Mouse (Mus musculus) forebrain, embryonic 15.5 days (tissue): ENCODE measurements around the gene Ddx43. TPM values are rescaled to one million over a fixed set of nuclear protein-coding genes. Genes with fewer than 3 reads are reported as not detected.
"Not testable (repeated sequence)": the region's sequence is repeated elsewhere in the genome, so short reads cannot be mapped to it uniquely, and the experiment has no call there.

Source experiments
- ATAC-seq: fragments of 200-750 bp; cut with Nextera tagmentation; replicated peaks from 2 replicates; pipeline ENCODE4 v1.8.0; 2017; ENCODE audit warnings: mild to moderate bottlenecking, moderate TSS enrichment, moderate library complexity
- H3K27ac ChIP-seq: fragments of 300-500 bp; sonication (generic); replicated peaks from 2 replicates; pipeline ENCODE4 v1.5.1; 2015; ENCODE audit warnings: mild to moderate bottlenecking, inconsistent platforms
- H3K27me3 ChIP-seq: fragments of 300-500 bp; sonication (generic); 2 replicates; pipeline ENCODE4 v1.6.1; 2015; ENCODE audit warnings: inconsistent platforms
- H3K36me3 ChIP-seq: fragments of 300-500 bp; sonication (generic); 2 replicates; pipeline ENCODE4 v1.6.1; 2015; ENCODE audit warnings: mild to moderate bottlenecking, inconsistent platforms
- H3K4me1 ChIP-seq: fragments of 300-500 bp; sonication (generic); 2 replicates; pipeline ENCODE4 v1.6.1; 2015; ENCODE audit warnings: inconsistent platforms
- H3K4me2 ChIP-seq: fragments of 300-500 bp; sonication (generic); replicated peaks from 2 replicates; pipeline ENCODE4 v1.6.1; 2015; ENCODE audit warnings: mild to moderate bottlenecking, inconsistent platforms
- H3K4me3 ChIP-seq: fragments of 300-500 bp; sonication (generic); 2 replicates; pipeline ENCODE4 v1.5.1; 2015; ENCODE audit warnings: mild to moderate bottlenecking, inconsistent platforms
- H3K9ac ChIP-seq: fragments of 300-500 bp; sonication (generic); replicated peaks from 2 replicates; pipeline ENCODE4 v1.6.1; 2015; ENCODE audit warnings: mild to moderate bottlenecking, inconsistent platforms
- H3K9me3 ChIP-seq: fragments of 300-500 bp; sonication (generic); 2 replicates; pipeline ENCODE4 v1.6.1; 2016; ENCODE audit warnings: inconsistent platforms
- whole genome bisulfite sequencing: fragments of 180-500 bp; shearing (Covaris S2); methylation state at CpG from one replicate; pipeline ENCODE4 v1.1.7; 2015; ENCODE audit warnings: mixed read lengths; 5-methylcytosine and 5-hydroxymethylcytosine counted together
- polyA plus RNA-seq: library from polyadenylated mRNA; unstranded; fragments of >200 nt; fragmentation: Nextera tagmentation; extraction: Ambion mirVana; gene quantifications from 2 replicates; pipeline ENCODE4 v1.2.1, GENCODE M21; 2015

The Ddx43 gene
- polyA plus RNA-seq, 1 experiment from 2014 or later: 0.10 TPM

- no peak for ATAC-seq
- WGBS: 82% methylated on average over 6 of the region's 6 CpGs
Measured at GRCm38 (mm10) chr9:78363374-78363773, 32.2 kb upstream of the Ddx43 start.

GRCm38 (mm10) chr9:78364701-78365100 lies 30.9 kb upstream of the Ddx43 start:
- H3K9ac ChIP-seq: no peak overlapping the region
- WGBS: 88% methylated on average over 6 of the region's 6 CpGs
- H3K4me1 ChIP-seq: no peaks in the 10 kb centered on the region
- H3K4me3 ChIP-seq: no peak overlapping the region
- H3K9me3 ChIP-seq: no peaks in the 10 kb centered on the region
- ATAC-seq: no peak
- H3K36me3 ChIP-seq: no peaks in the 10 kb centered on the region
- no peak overlapping the region for H3K4me2 ChIP-seq
- no peaks in the 10 kb centered on the region for H3K27me3 ChIP-seq
- H3K27ac ChIP-seq: no peak overlapping the region

More at GRCm38 (mm10) chr9:78363374-78363773, 32.2 kb upstream of the Ddx43 start:
- no peak overlapping the region for H3K9ac ChIP-seq
- no peaks in the 10 kb centered on the region for H3K4me1 ChIP-seq
- no peaks in the 10 kb centered on the region for H3K36me3 ChIP-seq
- H3K27me3 ChIP-seq: no peaks in the 10 kb centered on the region
- H3K9me3 ChIP-seq: no peaks in the 10 kb centered on the region
- H3K4me3 ChIP-seq: no peak overlapping the region
- no peak overlapping the region for H3K27ac ChIP-seq
- no peak overlapping the region for H3K4me2 ChIP-seq

- no peaks in the 10 kb centered on the region for H3K9me3 ChIP-seq
- H3K4me1 ChIP-seq: no peaks in the 10 kb centered on the region
- WGBS: 38% methylated on average over 13 of the region's 13 CpGs
- ATAC-seq: no peak
- no peak overlapping the region for H3K9ac ChIP-seq
- H3K4me2 ChIP-seq: no peak overlapping the region
- no peaks in the 10 kb centered on the region for H3K36me3 ChIP-seq
- no peak overlapping the region for H3K4me3 ChIP-seq
- H3K27ac ChIP-seq: no peak overlapping the region
- no peaks in the 10 kb centered on the region for H3K27me3 ChIP-seq
Measured at GRCm38 (mm10) chr9:78365850-78366544, 29.6 kb upstream of the Ddx43 start.

- not testable (repeated sequence) for H3K4me2 ChIP-seq, H3K9me3 ChIP-seq, H3K9ac ChIP-seq, ATAC-seq, H3K4me3 ChIP-seq, H3K27ac ChIP-seq, H3K4me1 ChIP-seq, H3K27me3 ChIP-seq, H3K36me3 ChIP-seq
- 93% methylated on average over 16 of the region's 16 CpGs for WGBS
Measured at GRCm38 (mm10) chr9:78367959-78368358, 27.6 kb upstream of the Ddx43 start, which contains the start of gene Dppa5a. Gene Dppa5a, minus strand, starts transcription at chr9:78368177.

GRCm38 (mm10) chr9:78368671-78369293 lies 26.8 kb upstream of the Ddx43 start:
- Histone ChIP-seq H3K4me1 (no peaks in the 10 kb centered on the region), H3K9me3 (no peaks in the 10 kb centered on the region), H3K4me2 (no peak overlapping the region), H3K4me3 (no peak overlapping the region), H3K9ac (no peak overlapping the region), H3K27ac (no peak overlapping the region), H3K36me3 (no peaks in the 10 kb centered on the region), H3K27me3 (no peaks in the 10 kb centered on the region)
- WGBS: 81% methylated on average over 3 of the region's 3 CpGs
- no peak for ATAC-seq

- H3K4me3 ChIP-seq: no peak overlapping the region
- no peak overlapping the region for H3K27ac ChIP-seq
- H3K9me3 ChIP-seq: no peaks in the 10 kb centered on the region
- 92% methylated on average over 2 of the region's 2 CpGs for WGBS
- no peaks in the 10 kb centered on the region for H3K27me3 ChIP-seq
- no peaks in the 10 kb centered on the region for H3K4me1 ChIP-seq
- H3K9ac ChIP-seq: no peak overlapping the region
- H3K36me3 ChIP-seq: no peaks in the 10 kb centered on the region
- no peak for ATAC-seq
- H3K4me2 ChIP-seq: no peak overlapping the region
Measured at GRCm38 (mm10) chr9:78369349-78369748, 26.2 kb upstream of the Ddx43 start.

GRCm38 (mm10) chr9:78369786-78370185 lies 25.8 kb upstream of the Ddx43 start:
- 91% methylated on average over 7 of the region's 7 CpGs for WGBS
- Histone ChIP-seq H3K27me3 (no peaks in the 10 kb centered on the region), H3K4me3 (no peak overlapping the region), H3K9ac (no peak overlapping the region), H3K27ac (no peak overlapping the region), H3K4me1 (no peaks in the 10 kb centered on the region), H3K36me3 (no peaks in the 10 kb centered on the region), H3K9me3 (no peaks in the 10 kb centered on the region), H3K4me2 (no peak overlapping the region)
- ATAC-seq: no peak

- no peak overlapping the region for H3K9ac ChIP-seq
- H3K4me3 ChIP-seq: no peak overlapping the region
- no peak for ATAC-seq
- no peak overlapping the region for H3K4me2 ChIP-seq
- WGBS: 92% methylated on average over 3 of the region's 3 CpGs
- no peaks in the 10 kb centered on the region for H3K27me3 ChIP-seq
- no peaks in the 10 kb centered on the region for H3K36me3 ChIP-seq
- H3K4me1 ChIP-seq: no peaks in the 10 kb centered on the region
- H3K27ac ChIP-seq: no peak overlapping the region
- H3K9me3 ChIP-seq: no peaks in the 10 kb centered on the region
Measured at GRCm38 (mm10) chr9:78371441-78371840, 24.1 kb upstream of the Ddx43 start.

- Histone ChIP-seq H3K4me2 (no peak overlapping the region), H3K36me3 (no peaks in the 10 kb centered on the region), H3K9me3 (no peaks in the 10 kb centered on the region), H3K9ac (no peak overlapping the region), H3K4me3 (no peak overlapping the region), H3K4me1 (peaks cover 5% of the 10 kb centered on the region), H3K27me3 (no peaks in the 10 kb centered on the region), H3K27ac (no peak overlapping the region)
- no peak for ATAC-seq
- 85% methylated on average over 10 of the region's 10 CpGs for WGBS
Measured at GRCm38 (mm10) chr9:78372827-78373504, 22.6 kb upstream of the Ddx43 start.

- no peak overlapping the region for H3K27ac ChIP-seq
- no peaks in the 10 kb centered on the region for H3K27me3 ChIP-seq
- no peak overlapping the region for H3K9ac ChIP-seq
- peaks cover 13% of the 10 kb centered on the region for H3K4me1 ChIP-seq
- no peak overlapping the region for H3K4me2 ChIP-seq
- no peak overlapping the region for H3K4me3 ChIP-seq
- H3K36me3 ChIP-seq: no peaks in the 10 kb centered on the region
- H3K9me3 ChIP-seq: no peaks in the 10 kb centered on the region
- WGBS: 71% methylated on average over 5 of the region's 5 CpGs
- no peak for ATAC-seq
Measured at GRCm38 (mm10) chr9:78374397-78374796, 21.2 kb upstream of the Ddx43 start.

GRCm38 (mm10) chr9:78374885-78375389 lies 20.6 kb upstream of the Ddx43 start:
- Histone ChIP-seq H3K9me3 (no peaks in the 10 kb centered on the region), H3K27me3 (no peaks in the 10 kb centered on the region), H3K9ac (no peak overlapping the region), H3K36me3 (no peaks in the 10 kb centered on the region), H3K27ac (no peak overlapping the region), H3K4me3 (no peak overlapping the region), H3K4me1 (peaks cover 13% of the 10 kb centered on the region), H3K4me2 (no peak overlapping the region)
- no peak for ATAC-seq
- WGBS: 71% methylated on average over 1 of the region's 1 CpGs

- Histone ChIP-seq H3K4me3 (no peak overlapping the region), H3K9me3 (no peaks in the 10 kb centered on the region), H3K27me3 (no peaks in the 10 kb centered on the region), H3K9ac (no peak overlapping the region), H3K27ac (no peak overlapping the region), H3K4me1 (peaks cover 13% of the 10 kb centered on the region), H3K36me3 (no peaks in the 10 kb centered on the region), H3K4me2 (no peak overlapping the region)
- ATAC-seq: no peak
- WGBS: 85% methylated on average over 4 of the region's 4 CpGs
Measured at GRCm38 (mm10) chr9:78375486-78375885, 20.1 kb upstream of the Ddx43 start.
